Mouse (Mus musculus) telencephalon, adult 2 months (tissue): ENCODE results near the gene A730071L15Rik.

Source experiments
- DNase-seq: peaks from one replicate; pipeline ENCODE4 v3.0.0-alpha.2; 2011; ENCODE audit warnings: low read depth, low spot score

A730071L15Rik gene

DNA sequence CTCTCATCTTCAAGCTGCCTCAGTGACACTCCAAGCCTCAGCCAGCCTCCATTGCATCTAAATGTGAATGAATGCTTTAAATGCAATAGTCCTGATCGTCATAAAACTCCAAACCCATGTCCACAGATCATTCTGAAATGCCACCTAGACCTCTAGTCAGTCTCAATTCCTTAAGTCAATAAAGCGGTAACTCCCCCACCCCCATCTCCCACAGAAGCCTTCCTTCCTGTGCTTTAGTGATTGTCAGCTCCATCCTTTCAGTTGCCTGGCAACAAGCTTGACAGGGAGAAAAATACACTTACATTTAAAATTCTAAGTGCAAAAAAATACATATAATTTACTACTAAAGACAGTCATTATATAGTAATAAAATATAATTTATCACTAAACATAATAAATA, 16.6 kb upstream of the A730071L15Rik start:
- DNase-seq = no peak

DNA sequence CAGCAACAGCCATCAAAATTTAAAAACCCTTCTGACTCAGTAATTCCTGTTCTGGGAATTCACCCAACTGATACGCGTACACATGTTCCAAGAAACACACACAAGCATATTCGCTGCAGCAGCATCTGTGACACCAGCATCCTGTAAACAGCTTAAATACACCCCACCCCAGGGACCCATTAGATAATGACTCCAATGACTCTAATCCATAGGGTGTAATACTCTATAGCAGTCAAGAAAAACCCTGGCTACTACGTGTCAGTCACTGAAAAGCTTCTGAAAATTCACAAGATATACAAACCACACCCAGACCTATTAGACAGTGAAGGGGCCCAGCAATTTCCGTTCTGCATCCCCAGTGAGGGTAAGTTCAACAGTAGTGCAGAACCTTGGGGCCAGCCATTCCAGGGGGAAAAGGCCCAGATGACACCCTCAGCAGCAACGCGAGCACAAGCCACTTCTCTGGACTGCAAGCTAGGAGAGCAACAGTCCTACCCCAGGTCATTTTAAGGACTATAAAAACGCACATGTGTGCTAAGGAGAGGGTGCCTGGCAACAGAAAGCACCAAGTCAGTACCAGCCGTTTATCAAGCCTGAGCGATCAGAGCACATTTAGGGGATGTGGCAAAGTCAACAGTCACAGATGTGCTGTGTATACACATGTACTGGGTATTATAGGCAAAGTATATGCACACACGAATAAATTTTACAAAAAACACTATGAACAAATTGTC, 15.5 kb upstream of the A730071L15Rik start:
- DNase-seq = no peak

DNA sequence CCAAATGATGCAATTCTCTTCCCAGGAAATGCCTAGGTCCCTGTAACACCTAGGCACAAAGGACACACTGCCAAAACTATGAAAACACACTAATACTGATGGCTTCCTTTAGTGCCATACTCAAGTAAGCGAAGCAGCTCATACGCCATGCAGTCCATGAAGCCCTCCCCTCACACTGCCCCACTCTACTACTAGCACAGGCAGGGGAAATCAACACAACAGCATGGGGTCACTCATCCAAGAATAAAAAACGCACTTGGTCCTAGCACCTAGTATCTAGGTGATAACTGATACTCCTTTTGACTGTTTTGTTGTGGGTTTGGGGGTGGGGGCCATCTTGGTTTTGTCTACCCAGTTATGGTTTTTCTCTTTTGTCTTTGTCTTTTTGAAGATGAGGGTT, 12.4 kb upstream of the A730071L15Rik start:
- no peak for DNase-seq

DNA sequence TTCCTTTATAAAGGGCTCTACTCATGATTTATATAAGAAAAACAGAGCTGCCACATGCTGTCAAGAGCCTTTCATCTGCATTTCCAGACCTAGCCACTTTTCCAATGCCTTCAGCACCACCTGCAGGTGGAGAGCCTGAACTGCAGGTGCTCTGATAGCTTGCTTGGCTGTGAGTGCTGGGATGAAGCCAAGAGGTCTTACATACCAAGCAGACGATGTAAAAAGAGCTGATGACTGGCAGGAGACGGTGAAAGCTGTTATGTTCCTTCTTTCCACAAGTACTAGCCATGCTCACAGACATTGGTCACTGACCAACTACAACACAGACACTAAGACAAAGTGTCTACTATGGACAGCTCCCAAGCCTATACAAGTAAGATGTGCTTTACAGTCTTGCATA, 12.0 kb upstream of the A730071L15Rik start:
- peak; percentile 90 for DNase-seq

DNA sequence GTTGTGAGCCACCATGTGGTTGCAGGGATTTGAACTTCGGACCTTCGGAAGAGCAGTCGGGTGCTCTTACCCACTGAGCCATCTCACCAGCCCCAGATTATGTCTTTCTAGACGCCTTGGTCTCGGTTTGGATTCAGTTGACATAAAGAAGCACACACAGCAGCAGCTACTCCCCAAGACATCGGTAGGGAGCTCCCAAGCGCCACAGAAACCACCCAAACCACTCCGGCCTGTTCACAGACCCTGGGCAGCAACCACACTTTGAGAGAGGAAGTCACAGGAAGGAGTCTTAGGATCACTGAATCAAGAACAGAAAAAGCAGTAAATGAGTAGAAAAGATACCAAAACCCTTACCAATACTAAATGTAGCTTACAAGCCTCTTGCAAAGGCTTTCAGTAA, 3.0 kb upstream of the A730071L15Rik start:
- DNase-seq = no peak

DNA sequence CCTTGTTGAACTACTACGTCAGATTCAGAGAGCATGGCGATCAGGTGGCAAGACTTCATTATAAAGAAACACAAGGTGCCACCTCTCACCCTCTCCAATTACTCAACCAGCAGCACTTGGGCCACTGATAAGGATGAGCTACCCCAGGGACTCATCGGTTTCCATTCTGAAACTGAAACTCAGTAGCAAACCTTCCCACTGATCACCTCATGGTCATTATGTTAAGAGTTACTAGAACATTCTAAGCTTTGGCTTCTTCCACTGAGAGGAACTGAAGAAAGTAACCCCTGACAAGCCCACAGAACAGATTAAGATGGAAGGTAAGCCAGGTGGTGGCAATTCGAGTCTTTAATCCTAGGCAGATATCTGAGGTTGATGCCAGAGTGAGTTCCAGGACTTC, 1.4 kb upstream of the A730071L15Rik start:
- no peak for DNase-seq

DNA sequence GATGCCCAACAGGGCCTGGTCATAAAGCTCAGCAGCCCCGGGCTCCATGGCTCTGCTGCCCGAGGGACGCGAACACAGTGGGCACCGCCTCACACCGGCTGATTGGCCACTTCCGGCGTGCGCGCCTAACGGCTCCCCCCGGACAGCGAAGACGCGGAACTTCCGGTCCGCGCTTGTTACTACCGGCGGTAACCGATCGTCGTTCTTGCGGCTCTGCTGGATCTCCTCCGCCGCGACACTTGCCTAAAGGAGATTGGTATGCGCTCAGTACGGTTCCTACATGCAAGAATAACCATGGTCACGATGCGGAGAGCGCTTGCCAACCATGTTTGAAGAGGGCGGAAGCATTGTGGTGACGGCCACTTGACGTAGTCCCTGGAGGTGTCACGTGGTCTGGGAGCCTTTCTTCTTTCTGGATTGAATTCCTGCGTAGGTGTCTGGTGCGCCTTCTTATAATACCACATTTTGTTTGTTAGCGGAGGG, 299 bp downstream of the A730071L15Rik start, which contains the start of gene Nudcd3:
Gene Nudcd3 (minus strand): TSS at position 329 of the 483 bp plus-strand sequence.
- peak; percentile 95 for DNase-seq

DNA sequence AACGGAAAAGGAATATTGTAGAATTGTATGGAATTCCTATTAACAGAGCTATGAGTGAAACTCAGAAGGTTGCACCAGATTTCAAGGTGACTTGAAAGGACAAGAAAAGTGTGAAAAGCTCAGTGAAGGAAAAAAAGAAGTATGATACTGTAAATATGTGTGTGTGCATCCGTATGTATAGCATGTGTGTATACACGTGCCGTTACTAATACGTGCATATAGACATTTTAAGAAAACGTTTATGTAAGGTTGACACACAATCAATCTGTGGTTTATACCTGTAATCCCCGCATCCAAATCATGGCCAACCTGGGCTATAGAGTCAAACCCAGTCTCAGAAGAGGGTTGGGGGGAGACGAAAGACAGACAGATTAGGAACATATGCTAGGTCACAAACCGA, 741 bp downstream of the A730071L15Rik start:
- no peak for DNase-seq

DNA sequence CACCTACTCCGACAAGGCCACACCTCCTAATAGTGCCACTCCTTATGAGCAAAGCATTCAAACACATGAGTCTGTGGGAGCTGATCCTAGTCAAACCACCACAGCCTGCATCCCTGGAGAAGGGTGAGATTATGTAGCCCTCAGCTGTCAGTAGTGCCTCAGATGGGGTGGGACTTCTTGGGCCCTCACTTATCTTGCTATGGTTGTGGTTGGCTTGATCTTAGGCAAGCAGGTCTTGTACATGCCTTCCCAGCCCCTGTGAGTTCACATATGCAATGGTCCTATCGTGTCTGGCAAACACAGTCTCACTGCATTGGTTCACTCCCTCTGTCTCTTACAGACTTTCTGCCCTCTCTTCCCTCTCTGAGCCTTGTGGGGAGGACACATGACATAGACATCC, 7.3 kb downstream of the A730071L15Rik start:
- DNase-seq = no peak

DNA sequence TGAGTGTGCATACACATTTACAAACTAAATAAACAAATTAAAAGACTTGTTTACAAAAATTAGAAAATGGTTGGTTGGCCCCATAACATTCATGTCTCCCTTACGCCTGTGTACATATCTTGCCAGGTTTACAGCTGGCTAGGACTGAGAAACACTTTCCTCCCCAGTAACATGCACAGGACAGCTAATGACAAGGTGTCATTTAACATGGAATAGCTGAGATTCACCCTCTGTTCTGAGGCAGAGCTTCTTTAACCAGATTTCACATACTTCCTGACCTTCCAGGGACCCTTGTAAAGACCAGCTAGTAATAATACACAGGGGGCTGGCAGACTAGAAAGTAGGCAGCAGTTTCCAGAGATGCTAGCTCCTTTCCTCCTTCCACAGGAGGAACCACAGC, 8.3 kb downstream of the A730071L15Rik start:
- DNase-seq = no peak

DNA sequence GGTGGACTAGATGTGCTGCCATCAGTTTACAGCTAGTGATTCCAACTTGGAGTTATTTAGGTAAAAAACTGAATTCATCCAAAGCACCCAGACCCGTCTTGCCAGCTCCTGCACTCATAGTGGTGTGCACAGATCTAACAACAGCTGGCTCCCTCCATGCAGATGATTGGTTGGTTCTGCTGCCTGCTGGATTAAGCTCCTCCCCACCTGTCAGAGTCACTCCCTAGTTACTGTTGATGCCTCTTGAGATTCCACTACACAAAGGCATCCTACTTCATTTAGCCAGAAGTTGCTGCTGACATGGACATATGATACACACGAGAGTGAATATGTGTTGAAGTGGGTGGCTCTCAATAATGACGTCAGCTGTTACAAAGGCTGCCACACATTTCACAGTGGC, 17.0 kb downstream of the A730071L15Rik start:
- no peak for DNase-seq

DNA sequence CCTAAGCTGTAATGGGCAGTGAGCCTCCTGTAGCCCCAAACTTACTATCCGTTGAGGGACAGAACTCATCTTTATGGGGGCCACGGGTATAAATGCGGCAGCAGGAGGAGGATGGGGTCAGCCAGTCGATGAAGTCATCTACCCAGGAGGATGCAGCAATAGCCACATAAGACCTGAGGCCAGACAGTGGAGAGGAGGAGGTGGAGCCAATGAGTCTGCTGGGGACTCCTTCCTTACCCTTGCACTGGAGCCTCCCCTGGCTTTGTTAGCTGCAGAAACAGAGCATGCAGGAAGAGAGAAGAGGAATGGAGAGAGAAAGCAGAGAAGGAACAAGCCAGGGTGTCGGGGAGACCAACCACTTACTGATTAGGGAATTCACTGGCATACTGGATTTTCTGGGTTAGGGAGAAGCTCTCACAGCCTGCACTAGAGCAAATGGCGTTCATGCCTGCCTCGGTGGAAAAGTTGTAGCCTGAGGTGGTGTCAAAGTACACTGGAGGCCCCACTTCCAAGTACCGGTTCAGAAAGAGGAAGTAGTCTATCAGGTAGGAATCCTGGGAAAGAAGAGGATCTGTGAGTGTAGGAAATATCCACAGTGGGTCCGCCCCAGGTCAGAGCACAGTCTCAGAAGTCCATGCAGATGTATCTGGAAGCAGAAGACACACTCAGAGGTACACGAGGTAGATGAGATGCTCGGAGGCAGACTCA, 18.5 kb downstream of the A730071L15Rik start:
- no peak for DNase-seq

DNA sequence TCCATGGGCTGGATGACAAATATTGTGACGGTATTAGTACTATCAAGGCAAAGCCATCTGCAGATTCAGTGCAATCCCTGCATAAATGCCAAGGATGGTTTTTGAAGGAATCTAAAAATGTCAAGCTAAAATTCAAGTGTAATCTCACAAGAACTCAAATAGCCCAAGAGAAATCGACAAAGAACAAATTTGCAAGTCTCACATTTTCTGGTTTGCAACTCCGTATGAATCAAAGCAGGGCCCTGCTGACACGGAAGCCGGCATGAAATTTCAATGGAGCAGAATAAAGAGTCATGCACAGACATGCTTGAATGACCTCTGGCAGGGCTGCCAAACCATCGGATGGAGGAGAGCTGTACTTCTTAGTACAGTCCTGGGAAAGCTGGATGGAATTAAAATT, 20.1 kb downstream of the A730071L15Rik start:
- peak; percentile 38 for DNase-seq

DNA sequence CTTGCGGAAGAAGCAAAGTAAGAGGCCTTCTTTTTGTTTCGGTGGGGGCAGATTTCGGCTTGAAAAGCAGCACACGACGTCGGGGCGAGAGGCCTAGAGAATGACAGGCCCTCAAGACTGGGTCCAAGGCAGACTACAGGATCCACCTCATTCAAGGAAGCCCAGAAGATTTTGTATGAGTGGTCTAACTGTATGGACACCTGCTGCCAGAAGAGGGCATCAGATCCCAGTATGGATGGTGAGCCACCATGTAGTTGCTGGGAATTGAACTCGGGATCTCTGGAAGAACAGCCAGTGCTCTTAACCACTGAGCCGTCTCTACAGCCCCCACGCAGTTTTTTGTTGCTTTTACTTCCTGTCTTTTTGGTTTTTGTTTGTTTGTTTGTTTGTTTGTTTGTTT, 22.4 kb downstream of the A730071L15Rik start:
- no peak for DNase-seq

DNA sequence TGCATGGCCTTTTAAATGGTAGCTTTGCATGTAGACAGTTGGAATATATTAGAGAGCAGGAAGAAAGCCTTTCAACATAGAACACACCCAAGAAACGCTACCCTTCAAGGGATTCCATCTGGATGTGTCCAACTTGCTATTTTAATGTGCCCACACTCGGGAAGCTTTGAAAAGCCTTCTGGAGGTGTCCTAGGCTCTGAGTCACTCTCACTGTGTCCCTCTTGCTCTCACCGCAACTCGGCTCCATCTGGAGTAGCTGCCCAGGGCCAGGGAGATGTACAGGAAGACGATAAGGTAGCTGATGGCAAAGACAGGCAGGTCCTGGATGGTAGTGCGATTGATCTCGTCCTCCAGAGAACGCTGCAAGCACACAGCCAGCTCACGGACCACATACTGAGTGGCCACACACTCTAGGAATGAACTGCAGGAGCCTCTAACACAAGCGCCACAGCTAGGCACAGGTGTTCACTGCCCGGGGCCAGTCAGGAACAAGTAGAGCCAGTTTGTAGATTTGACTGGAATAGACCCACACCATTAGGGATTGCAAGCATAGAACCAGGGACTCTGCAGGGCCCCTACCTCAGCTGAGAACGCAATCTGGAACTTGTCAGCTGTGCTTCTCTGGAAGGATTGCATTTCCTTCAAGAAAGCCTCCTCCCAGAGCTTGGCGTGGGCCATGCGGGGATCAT, 24.9 kb downstream of the A730071L15Rik start:
- DNase-seq = peak; percentile 74

DNA sequence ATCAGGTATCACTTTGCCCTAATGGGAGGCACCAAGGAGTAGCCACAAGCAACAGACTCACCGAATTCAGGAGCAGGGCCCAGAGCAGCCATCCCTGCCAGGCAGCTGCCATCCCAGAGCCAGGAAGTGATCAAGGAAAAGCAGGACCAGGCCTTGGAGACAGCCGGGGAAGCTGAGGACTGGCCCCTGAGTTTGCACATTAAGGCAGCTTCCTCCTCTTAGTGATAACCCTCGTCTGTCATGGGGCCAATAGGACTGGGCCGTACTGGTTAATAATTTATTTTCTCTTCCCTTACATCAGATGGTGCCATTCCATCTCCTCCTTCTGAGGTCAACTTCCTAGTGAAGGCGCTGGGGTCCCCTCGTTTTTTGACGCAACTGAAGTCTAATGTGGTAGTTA, 30.2 kb downstream of the A730071L15Rik start, which contains the start of gene Npc1l1:
Gene Npc1l1 (minus strand): TSS at position 132 of the 400 bp plus-strand sequence.
- no peak for DNase-seq

DNA sequence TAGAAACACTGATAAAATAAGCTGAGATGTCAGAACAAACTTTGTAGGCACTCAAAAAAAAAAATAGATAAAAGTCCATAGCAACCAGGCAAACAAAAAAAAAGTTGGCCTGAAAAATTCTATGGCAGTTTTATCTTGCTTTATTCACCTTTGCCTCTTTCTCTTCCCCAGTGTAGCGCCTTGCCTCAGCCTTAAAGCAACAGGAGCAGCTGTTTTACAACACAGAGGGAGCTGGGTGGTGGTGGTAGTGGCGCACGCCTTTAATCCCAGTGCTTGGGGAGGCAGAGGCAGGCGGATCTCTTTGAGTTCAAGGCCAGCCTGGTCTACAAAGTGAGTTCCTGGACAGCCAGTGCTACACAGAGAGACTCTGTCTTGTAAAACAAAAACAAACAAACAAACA, 33.2 kb downstream of the A730071L15Rik start:
- DNase-seq = no peak

DNA sequence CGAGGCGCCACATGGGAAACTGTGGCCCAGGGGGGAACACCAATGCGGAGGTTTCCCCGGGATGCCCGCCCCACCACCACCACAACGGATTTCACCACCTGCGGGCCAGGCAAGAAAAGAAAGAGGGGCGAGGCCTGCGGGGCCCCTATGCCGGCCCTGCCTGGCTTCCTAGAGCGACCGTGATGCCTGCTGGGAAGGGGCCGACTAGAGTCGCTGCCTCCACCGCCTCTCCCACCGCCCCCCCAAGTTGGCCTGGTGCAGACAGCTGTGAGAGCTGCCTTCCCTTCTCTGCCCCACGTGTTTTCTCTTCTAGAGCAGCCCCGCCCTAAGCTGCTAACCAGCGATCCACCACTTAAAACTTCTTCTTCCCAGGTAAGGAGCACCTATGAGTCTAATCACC, 44.9 kb downstream of the A730071L15Rik start:
- no peak for DNase-seq
